Mouse (Mus musculus): ENCODE measurements around the gene Ptbp3.

Gene Ptbp3

DNA sequence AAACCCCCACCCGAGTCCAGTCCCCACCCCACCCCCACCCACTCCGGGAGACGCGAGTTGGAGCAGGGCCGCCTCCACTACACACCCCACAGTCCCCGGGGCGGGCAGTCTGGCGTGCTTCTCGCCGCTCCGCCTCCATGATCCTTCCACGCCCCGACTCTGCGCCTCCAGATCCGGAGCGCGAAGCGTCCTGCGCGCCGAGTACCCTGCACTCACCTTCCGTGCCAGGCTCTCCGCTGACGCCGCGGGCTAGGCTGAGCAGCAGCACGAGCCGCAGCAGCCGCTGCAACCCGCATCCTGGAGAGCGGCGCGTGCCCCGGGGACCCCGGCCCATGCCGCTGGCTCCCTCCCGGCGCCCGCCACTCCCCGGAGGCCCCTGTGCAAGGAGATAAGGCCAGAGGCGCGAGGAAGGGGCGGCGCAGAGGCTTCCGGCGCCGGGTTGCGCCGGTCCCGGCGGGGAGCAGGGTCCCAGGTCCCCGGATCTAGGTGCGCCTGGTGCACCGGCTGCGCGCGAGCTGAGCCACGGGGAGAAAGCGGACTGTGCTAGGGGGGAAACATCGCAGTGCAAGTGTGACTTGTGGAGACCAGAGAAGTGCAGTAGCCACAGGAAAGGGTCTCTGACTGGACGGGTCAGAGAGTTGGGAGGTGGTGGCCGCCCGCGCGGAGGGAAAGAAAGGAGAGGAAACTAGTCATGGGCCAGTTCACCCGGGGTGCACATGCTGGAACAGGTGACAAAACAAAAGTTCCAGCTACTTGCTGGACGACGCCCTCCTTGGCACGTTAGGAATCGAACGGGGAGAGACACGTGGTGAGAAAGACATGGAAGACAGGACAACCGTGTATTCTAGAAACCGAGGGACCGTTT is 110.9 kb downstream of the Ptbp3 start, which contains the start of gene Susd1:
TSS of gene Susd1 (minus strand) at position 644 of the 865 bp plus-strand sequence.
- DNase-seq (ENCODE audit: low read depth, low spot score) = no peak

DNA sequence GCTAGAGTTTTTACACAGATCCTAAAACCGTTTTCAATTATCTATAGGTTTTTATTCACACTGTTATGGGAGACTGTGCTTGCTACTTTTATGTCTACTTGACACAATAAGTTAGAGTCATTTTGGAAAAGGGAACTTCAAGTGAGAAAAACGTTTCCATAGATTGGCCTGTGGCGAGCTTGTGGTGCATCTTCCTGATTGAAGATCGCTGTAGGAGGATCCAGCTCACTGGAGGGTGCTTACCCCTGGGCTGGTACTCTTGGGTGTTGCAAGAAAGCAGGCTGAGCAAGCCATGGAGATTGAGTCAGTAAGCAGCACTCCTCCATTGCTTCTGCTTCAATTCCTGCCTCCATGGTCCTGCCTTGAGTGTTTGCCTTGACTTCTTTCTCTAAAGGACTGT is 113.2 kb downstream of the Ptbp3 start:
- DNase-seq (ENCODE audit: low read depth, low spot score) = no peak

DNA sequence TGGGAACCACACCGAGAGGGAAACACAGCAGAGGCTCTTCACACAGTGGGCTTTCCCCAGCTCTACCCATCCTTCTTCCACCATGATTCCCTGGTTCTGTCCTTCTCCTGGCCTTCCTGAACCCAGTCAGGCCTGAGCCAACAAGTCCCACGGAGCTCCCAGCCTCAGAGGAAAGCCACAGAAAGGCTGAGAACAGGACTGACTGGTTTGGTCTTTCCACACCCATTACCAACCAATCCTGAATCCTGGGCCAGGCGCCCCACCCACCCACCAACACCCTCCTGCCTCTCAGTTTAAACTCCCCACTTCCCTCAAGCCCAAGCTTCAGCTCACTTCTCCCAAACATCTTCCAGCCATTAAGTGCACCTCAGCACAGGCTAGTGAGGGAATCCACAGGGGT is 115.1 kb downstream of the Ptbp3 start:
- no peak for DNase-seq (ENCODE audit: low read depth, low spot score)

DNA sequence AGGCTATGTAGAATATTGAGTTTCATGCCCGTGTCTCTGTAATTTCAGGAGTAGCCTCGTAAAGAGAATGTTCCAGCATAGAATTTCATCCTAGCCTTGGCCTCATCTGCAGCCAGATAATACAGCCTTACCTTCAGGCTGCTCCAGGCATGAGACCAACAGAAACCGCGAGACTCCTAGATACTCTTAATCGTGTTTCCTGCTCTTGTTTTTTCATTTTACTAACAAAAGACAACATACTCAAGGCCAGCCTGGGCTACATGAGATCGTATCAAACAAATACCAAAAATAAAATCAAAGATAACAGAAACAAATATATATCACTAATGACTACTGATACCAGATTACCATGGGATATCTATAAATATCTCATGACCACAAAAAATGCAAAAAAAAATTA is 120.0 kb downstream of the Ptbp3 start:
- no peak for DNase-seq (ENCODE audit: low read depth, low spot score)

DNA sequence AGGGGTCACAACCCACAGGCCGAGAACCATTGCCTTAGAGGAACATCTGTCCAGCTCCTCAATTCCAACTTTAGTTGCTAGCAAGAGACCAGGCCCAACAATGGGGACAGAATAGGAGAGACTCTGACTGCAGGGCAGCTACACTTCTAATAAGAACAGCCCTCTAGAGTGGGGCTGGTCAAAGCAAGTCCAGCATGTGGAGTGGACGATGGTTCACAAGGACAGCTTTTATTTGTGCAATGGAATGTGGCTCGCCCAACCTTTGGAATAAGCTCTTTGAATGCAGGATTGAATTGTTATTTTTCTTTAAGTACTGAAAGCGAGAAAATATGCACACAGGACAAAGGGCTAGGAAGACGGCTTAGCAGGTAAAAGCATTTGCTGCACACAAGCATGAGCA is 122.7 kb downstream of the Ptbp3 start:
- no peak for DNase-seq (ENCODE audit: low read depth, low spot score)

DNA sequence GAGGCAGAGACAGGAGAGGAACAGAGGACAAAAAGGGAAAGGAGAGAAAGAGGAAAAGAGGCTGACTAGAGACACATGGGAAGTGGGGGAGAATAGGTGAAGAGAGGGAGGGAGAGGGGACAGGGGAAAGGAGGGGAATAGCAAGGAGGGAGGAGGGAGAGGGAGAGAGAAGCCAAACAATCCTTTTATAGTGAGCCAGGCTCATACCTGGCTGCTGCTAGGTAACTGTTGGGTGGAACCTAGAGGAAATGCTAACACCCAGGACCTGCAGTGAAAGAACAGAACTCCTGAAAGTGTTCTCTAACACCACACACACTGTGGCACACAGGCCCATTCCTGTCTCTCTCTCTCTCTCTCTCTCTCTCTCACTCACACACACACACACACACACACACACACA is 126.4 kb downstream of the Ptbp3 start:
- no peak for DNase-seq (ENCODE audit: low read depth, low spot score)

GRCm38 (mm10) chr4:59422025-59422783 is 127.0 kb downstream of the Ptbp3 start:
- no peak for DNase-seq (ENCODE audit: low read depth, low spot score)
